ENCODE assay signal across 8 mouse cellular contexts in genomic region chr1:39193862-39194675, GRCm38 (mm10). TPM values are rescaled to one million over a fixed set of nuclear protein-coding genes. Genes with fewer than 3 reads are reported as not detected.
DNase-seq lines count a peak whose midpoint lies in the region; ATAC-seq and TF ChIP-seq lines count a peak whose summit lies in the region.

No protein-coding gene starts in this region.

- peaks cover 40% of the 10 kb centered on the region for H3K27me3 ChIP-seq in forebrain, embryonic 14.5 days (replicated peaks; ENCODE audit: control insufficient read depth, insufficient read depth, low read length)
- H3K27me3 ChIP-seq in hindbrain, embryonic 16.5 days (replicated peaks; ENCODE audit: control insufficient read depth, insufficient read depth, low read length), result peaks cover 14% of the 10 kb centered on the region
- H3K27me3 ChIP-seq in limb, embryonic 10.5 days (ENCODE audit: low read depth, poor library complexity, severe bottlenecking), result peaks cover 77% of the 10 kb centered on the region

- H3K4me3 ChIP-seq in gastrocnemius, adult 2 months, result peak overlapping the region; percentile 80
- H3K4me3 ChIP-seq in forebrain, embryonic 14.5 days (ENCODE audit: low read depth, low read length), result peak overlapping the region; percentile 65
- H3K4me3 ChIP-seq in hindbrain, embryonic 16.5 days (ENCODE audit: low read length), result peak overlapping the region; percentile 54
- H3K4me3 ChIP-seq in limb, embryonic 10.5 days, result peak overlapping the region; percentile 74

- peak overlapping the region; percentile 84 for H3K27ac ChIP-seq in gastrocnemius, adult 2 months
- no peak overlapping the region for H3K27ac ChIP-seq in forebrain, embryonic 14.5 days (ENCODE audit: low read depth, low read length)
- H3K27ac ChIP-seq in hindbrain, embryonic 16.5 days (ENCODE audit: low read depth, low read length), result no peak overlapping the region
- H3K27ac ChIP-seq in limb, embryonic 10.5 days, result peak overlapping the region; percentile 72

- peak overlapping the region; percentile 71 for H3K9ac ChIP-seq in forebrain, embryonic 14.5 days (ENCODE audit: low read length)
- H3K9ac ChIP-seq in hindbrain, embryonic 16.5 days (ENCODE audit: low read depth, low read length), result peak overlapping the region; percentile 62

- intact Hi-C loops in gastrocnemius, adult 2 months (cut with DNase I), result loop anchor here (5.0 kb wide), 2 partner anchors 88 to 182 kb away; no protein-coding TSS in a partner anchor

- H3K4me1 ChIP-seq in forebrain, embryonic 14.5 days (ENCODE audit: control insufficient read depth, insufficient read depth, low read length), result peaks cover 6% of the 10 kb centered on the region
- peaks cover 23% of the 10 kb centered on the region for H3K4me1 ChIP-seq in hindbrain, embryonic 16.5 days (ENCODE audit: control insufficient read depth, insufficient read depth, low read depth, low read length)
- H3K4me1 ChIP-seq in limb, embryonic 10.5 days, result peaks cover 29% of the 10 kb centered on the region

- no peaks in the 10 kb centered on the region for H3K36me3 ChIP-seq in forebrain, embryonic 14.5 days (ENCODE audit: control insufficient read depth, insufficient read depth, low read length)
- no peaks in the 10 kb centered on the region for H3K36me3 ChIP-seq in hindbrain, embryonic 16.5 days (ENCODE audit: control insufficient read depth, insufficient read depth, low read length)
- no peaks in the 10 kb centered on the region for H3K36me3 ChIP-seq in limb, embryonic 10.5 days

- TF ChIP-seq CTCF in gastrocnemius, adult 2 months (IDR thresholded peaks at IDR 0.05), result no peak; the same call in 1 of the 2 replicates
- TF ChIP-seq CTCF in brain, embryonic 14.5 days (IDR thresholded peaks at IDR 0.05; ENCODE audit: borderline replicate concordance, extremely low read depth, insufficient read depth, insufficient read length), result no peak

- TF ChIP-seq POLR2A in brain, embryonic 14.5 days (IDR thresholded peaks at IDR 0.05; ENCODE audit: borderline replicate concordance, extremely low read depth, insufficient read depth, insufficient read length, poor library complexity, severe bottlenecking), result no peak

- H3K4me2 ChIP-seq in forebrain, embryonic 14.5 days (ENCODE audit: low read length), result peak overlapping the region; percentile 85
- peak overlapping the region; percentile 100 for H3K4me2 ChIP-seq in hindbrain, embryonic 16.5 days (ENCODE audit: low read length)

- no peaks in the 10 kb centered on the region for H3K9me3 ChIP-seq in forebrain, embryonic 14.5 days (replicated peaks; ENCODE audit: control insufficient read depth, low read length)
- H3K9me3 ChIP-seq in hindbrain, embryonic 16.5 days (ENCODE audit: control insufficient read depth, low read length), result no peaks in the 10 kb centered on the region
- no peaks in the 10 kb centered on the region for H3K9me3 ChIP-seq in limb, embryonic 10.5 days (replicated peaks)

- peak; percentile 73 for ATAC-seq in forebrain, embryonic 14.5 days
- ATAC-seq in hindbrain, embryonic 16.5 days, result peak; percentile 81

- peak; percentile 65 for DNase-seq in gastrocnemius, adult 2 months
- no peak for DNase-seq in gastrocnemius, adult 18-20 months (ENCODE audit: low spot score)
- peak; percentile 40 for DNase-seq in brain, embryonic 14.5 days (ENCODE audit: low read depth)
- DNase-seq in forebrain, embryonic 14.5 days (ENCODE audit: low spot score), result peak; percentile 19
- peak; percentile 61 for DNase-seq in limb, embryonic 10.5 days (ENCODE audit: low spot score)
- peak; percentile 54 for DNase-seq in naive thymus-derived CD4-positive, alpha-beta T cell, adult 2 months (ENCODE audit: low read depth)
- peak; percentile 71 for DNase-seq in thymus, postnatal 4 days

- under 1% methylated on average over 68 of the region's 76 CpGs for WGBS in forebrain, embryonic 14.5 days
- WGBS in hindbrain, embryonic 16.5 days, result under 1% methylated on average over 32 of the region's 76 CpGs
- WGBS in limb, embryonic 10.5 days, result under 1% methylated on average over 66 of the region's 76 CpGs

RNA-seq across cellular contexts. Expression of gene Npas2, which starts 0.5 kb away (rescaled TPM):
- total RNA-seq in gastrocnemius, adult 2 months (2021), result 1 to 10 TPM in 1 of 2 experiments, under 1 TPM in 1; 0.51 to 4.4 TPM
- total RNA-seq in gastrocnemius, adult 18-20 months (2021), result 1 to 10 TPM; 1.8 to 3.2 TPM
- polyA plus RNA-seq in brain, embryonic 14.5 days (2012; rRNA removed), result 0.44 and 0.77 TPM in 2 replicates
- 0.27 and 0.89 TPM in 2 replicates for polyA plus RNA-seq in forebrain, embryonic 14.5 days (2014; fragmentation: Nextera tagmentation; extraction: Ambion mirVana)
- 1.2 and 1.3 TPM in 2 replicates for polyA plus RNA-seq in hindbrain, embryonic 16.5 days (2015; fragmentation: Nextera tagmentation; extraction: Ambion mirVana)
- polyA plus RNA-seq in limb, embryonic 10.5 days (2016; fragmentation: Nextera tagmentation; extraction: Ambion mirVana), result 0.15 TPM in 1 of 2 replicates, not detected in the other

Comparison
In these comparisons a context has a peak if more than half of its experiments do, and no peak if none do; other contexts are left out.
1. H3K27ac ChIP-seq: peak in gastrocnemius, adult 2 months (single experiment) and limb, embryonic 10.5 days (single experiment); none in forebrain, embryonic 14.5 days (single experiment) and hindbrain, embryonic 16.5 days (single experiment).
2. Peak in every context shown above with its lines, with median percentiles within 50 percentile points of each other: H3K4me3 ChIP-seq.